Mouse (Mus musculus): ENCODE data around the gene Snx29. TPM values are rescaled to one million over a fixed set of nuclear protein-coding genes. Genes with fewer than 3 reads are reported as not detected.

Snx29 gene
- total and polyA plus RNA-seq, 2 experiments from 2014 or later: 8.2 to 18.7 TPM

DNA sequence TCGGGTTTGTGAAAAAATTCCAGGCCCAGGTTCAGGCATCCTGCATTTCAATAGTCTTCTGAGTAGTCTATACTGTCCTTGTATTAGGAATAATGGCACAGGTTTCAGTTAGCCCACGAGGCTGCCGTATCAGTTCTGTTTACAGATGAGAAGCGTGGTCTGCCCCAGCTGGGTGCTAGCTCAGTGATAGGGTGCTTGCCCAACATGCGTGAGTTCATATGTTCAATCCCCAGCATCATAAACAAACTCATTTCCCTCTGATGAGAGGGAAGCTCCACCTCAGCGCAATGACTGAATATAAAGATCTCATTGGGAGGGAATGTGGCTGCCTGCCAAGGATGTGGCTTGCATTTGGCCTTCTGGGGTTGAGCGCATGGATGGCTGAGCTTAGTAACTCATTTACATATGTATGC lies 47.4 kb downstream of the Snx29 start:
- TF ChIP-seq CTCF (IDR thresholded peaks at IDR 0.05; ENCODE audit: low read depth): no peak
- peak; percentile 76 for DNase-seq (ENCODE audit: low spot score)
- no peak overlapping the region for H3K27ac ChIP-seq
- peak; percentile 49; the same call in 1 of the 2 replicates for ATAC-seq
- H3K4me2 ChIP-seq (ENCODE audit: low read depth, low read length): no peak overlapping the region
- H3K9ac ChIP-seq (replicated peaks; ENCODE audit: low read length): no peak overlapping the region
- H3K4me3 ChIP-seq (ENCODE audit: low read length): no peak overlapping the region
- H3K4me1 ChIP-seq (ENCODE audit: insufficient read depth, low read length): 0 out of 2 replicates have a peak, but pooled peaks cover 14% of the 10 kb centered on the region
- H3K36me3 ChIP-seq (ENCODE audit: insufficient read depth, low read length): no peaks in the 10 kb centered on the region
- 31% methylated on average over 7 of the region's 7 CpGs for WGBS
- no peaks in the 10 kb centered on the region for H3K9me3 ChIP-seq (ENCODE audit: low read length)
- no peaks in the 10 kb centered on the region for H3K27me3 ChIP-seq (ENCODE audit: insufficient read depth, low read length)

DNA sequence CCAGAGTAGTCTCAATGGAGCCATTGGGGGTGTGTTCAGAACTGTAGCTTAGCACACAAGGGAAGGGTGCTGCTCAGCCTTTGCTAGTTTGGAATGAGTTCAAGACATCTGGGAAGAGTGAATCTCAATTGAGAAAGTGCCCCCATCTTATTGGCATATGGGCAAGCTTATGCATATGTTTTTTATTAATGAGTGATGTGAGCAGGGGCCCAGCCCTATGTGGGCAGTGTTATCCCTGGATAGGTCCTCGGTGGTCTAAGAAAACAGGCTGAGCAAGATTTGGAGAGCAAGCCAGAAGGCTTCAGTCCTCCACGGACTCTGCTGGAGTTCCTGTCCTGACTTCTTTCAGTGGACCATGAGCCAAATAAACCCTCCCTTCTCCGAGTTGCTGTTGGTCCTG lies 56.6 kb downstream of the Snx29 start:
- ATAC-seq (no peak), DNase-seq (ENCODE audit: low spot score) (no peak)
- no peaks in the 10 kb centered on the region for H3K4me1 ChIP-seq (ENCODE audit: insufficient read depth, low read length)
- H3K4me2 ChIP-seq (ENCODE audit: low read depth, low read length): no peak overlapping the region
- 75% methylated on average over 3 of the region's 3 CpGs for WGBS
- TF ChIP-seq CTCF (IDR thresholded peaks at IDR 0.05; ENCODE audit: low read depth): no peak
- no peaks in the 10 kb centered on the region for H3K27me3 ChIP-seq (ENCODE audit: insufficient read depth, low read length)
- H3K9ac ChIP-seq (replicated peaks; ENCODE audit: low read length): no peak overlapping the region
- no peak overlapping the region for H3K4me3 ChIP-seq (ENCODE audit: low read length)
- no peaks in the 10 kb centered on the region for H3K36me3 ChIP-seq (ENCODE audit: insufficient read depth, low read length)
- H3K27ac ChIP-seq: no peak overlapping the region
- no peaks in the 10 kb centered on the region for H3K9me3 ChIP-seq (ENCODE audit: low read length)

DNA sequence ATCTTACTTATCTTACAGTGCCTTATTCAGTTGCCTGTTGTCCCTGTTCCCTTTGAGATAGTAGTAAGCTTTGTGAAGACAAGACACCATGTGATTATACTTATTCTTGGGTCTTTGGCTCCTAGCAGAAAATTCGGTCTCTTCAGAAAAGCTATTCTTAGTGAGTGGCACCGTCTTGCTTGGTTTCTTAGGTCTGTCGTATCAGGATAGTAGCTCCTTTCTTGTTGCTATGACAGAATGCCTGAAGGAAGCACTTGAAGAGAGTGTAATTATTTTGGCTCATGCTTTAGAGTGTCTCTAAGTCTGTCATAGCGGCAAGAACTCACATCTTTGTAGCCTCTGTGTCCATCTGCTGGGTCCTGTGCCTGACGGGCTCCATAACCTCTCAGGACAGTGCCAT lies 57.3 kb downstream of the Snx29 start:
- H3K9ac ChIP-seq (replicated peaks; ENCODE audit: low read length): no peak overlapping the region
- H3K4me1 ChIP-seq (ENCODE audit: insufficient read depth, low read length): no peaks in the 10 kb centered on the region
- DNase-seq (ENCODE audit: low spot score) (no peak), ATAC-seq (no peak)
- H3K27me3 ChIP-seq (ENCODE audit: insufficient read depth, low read length): no peaks in the 10 kb centered on the region
- no peaks in the 10 kb centered on the region for H3K9me3 ChIP-seq (ENCODE audit: low read length)
- H3K27ac ChIP-seq: no peak overlapping the region
- no peak overlapping the region for H3K4me2 ChIP-seq (ENCODE audit: low read depth, low read length)
- TF ChIP-seq CTCF (IDR thresholded peaks at IDR 0.05; ENCODE audit: low read depth): no peak
- H3K4me3 ChIP-seq (ENCODE audit: low read length): no peak overlapping the region
- H3K36me3 ChIP-seq (ENCODE audit: insufficient read depth, low read length): no peaks in the 10 kb centered on the region
- 83% methylated on average over 5 of the region's 5 CpGs for WGBS

DNA sequence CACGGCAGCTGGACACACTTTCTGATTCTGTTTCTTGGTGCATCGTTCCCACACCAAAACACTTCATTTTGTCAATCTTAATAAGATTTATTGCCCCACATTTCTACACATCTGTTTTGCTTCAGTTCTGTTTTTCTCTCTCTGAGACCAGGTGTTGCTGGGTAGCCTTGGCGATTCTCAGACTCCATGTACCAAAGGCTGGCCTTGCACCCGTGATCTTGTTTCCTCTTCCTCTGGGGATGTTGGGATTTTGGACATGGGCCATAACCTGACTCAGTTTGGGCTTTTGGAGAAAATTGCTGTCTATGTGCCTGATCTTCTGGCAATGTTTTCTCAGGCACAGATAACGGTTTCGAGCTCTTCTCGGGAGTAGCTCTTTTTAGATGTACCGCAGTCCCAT lies 58.2 kb downstream of the Snx29 start:
- Histone ChIP-seq H3K27ac (no peak overlapping the region), H3K27me3 (ENCODE audit: insufficient read depth, low read length) (no peaks in the 10 kb centered on the region), H3K9me3 (ENCODE audit: low read length) (no peaks in the 10 kb centered on the region), H3K36me3 (ENCODE audit: insufficient read depth, low read length) (no peaks in the 10 kb centered on the region), H3K9ac (replicated peaks; ENCODE audit: low read length) (no peak overlapping the region), H3K4me1 (ENCODE audit: insufficient read depth, low read length) (no peaks in the 10 kb centered on the region), H3K4me3 (ENCODE audit: low read length) (no peak overlapping the region), H3K4me2 (ENCODE audit: low read depth, low read length) (no peak overlapping the region)
- no peak for TF ChIP-seq CTCF (IDR thresholded peaks at IDR 0.05; ENCODE audit: low read depth)
- DNase-seq (ENCODE audit: low spot score) (no peak), ATAC-seq (no peak)
- 83% methylated on average over 8 of the region's 8 CpGs for WGBS

DNA sequence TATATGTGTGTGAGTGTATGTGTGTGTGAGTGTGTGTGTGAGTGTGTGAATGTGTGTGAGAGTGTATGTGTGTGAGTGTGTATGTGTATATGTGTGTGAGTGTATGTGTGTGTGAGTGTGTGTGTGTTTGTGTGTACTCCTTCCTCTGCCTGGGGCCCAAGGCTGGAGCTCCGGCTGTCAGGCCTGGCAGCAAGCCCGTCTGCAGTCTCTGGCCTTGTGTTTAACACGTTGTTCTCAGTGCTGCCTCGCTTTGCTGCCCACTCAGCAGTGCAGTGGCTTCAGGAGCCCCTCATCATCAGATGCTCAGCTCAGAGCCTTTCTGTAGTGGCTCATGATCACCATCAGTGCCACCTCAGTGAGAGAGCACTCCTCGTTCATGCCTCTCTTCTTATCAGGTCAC lies 61.7 kb downstream of the Snx29 start:
- no peaks in the 10 kb centered on the region for H3K36me3 ChIP-seq (ENCODE audit: insufficient read depth, low read length)
- no peaks in the 10 kb centered on the region for H3K4me1 ChIP-seq (ENCODE audit: insufficient read depth, low read length)
- H3K4me2 ChIP-seq (ENCODE audit: low read depth, low read length): no peak overlapping the region
- no peak for TF ChIP-seq CTCF (IDR thresholded peaks at IDR 0.05; ENCODE audit: low read depth)
- no peaks in the 10 kb centered on the region for H3K27me3 ChIP-seq (ENCODE audit: insufficient read depth, low read length)
- no peaks in the 10 kb centered on the region for H3K9me3 ChIP-seq (ENCODE audit: low read length)
- H3K27ac ChIP-seq: no peak overlapping the region
- ATAC-seq (peak; percentile 79), DNase-seq (ENCODE audit: low spot score) (peak; percentile 57)
- WGBS: 38% methylated on average over 5 of the region's 5 CpGs
- no peak overlapping the region for H3K9ac ChIP-seq (replicated peaks; ENCODE audit: low read length)
- H3K4me3 ChIP-seq (ENCODE audit: low read length): no peak overlapping the region

DNA sequence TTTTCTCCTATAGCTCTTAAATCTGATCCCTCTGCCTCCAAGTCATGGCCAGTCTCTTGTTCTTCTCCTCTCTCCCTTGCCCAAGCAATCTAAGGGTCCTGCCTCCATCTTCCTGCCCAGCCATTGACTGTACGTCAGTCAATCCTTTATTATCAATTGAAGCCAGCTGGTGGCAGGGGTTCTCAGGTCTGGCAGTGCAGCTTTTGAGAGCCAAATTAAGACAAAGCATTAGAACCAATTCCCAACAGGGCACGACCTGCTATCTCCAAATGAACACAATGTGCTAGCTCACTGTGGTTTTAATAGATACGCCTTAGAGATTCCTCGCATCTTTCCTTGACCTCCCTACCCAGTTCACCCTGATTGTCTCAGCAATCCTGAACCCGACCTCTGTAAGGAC lies 62.4 kb downstream of the Snx29 start:
- H3K36me3 ChIP-seq (ENCODE audit: insufficient read depth, low read length): no peaks in the 10 kb centered on the region

DNA sequence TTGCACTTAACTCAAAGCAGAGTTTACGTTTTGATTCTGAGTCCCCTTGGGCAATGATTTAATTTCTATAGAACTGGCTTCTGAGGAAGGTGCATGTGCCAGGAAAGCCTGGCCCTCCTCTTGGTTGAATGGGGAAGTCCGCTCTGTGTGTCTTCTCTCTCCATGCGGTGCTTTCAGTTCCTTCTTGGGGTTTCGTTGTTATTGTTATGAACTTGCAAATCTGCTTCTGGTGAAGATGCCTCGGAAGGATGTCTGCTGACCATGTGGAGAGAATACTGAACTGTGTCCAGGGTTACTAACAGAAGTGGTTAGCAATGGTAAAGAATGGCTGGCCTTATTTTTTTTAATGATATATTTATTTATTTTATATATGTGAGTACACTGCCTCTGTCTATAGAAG lies 63.1 kb downstream of the Snx29 start:
- DNase-seq (ENCODE audit: low spot score): no peak
- Histone ChIP-seq H3K4me3 (ENCODE audit: low read length) (no peak overlapping the region), H3K27me3 (ENCODE audit: insufficient read depth, low read length) (no peaks in the 10 kb centered on the region), H3K9ac (replicated peaks; ENCODE audit: low read length) (no peak overlapping the region), H3K4me1 (ENCODE audit: insufficient read depth, low read length) (no peaks in the 10 kb centered on the region), H3K9me3 (ENCODE audit: low read length) (no peaks in the 10 kb centered on the region), H3K36me3 (ENCODE audit: insufficient read depth, low read length) (no peaks in the 10 kb centered on the region), H3K4me2 (ENCODE audit: low read depth, low read length) (no peak overlapping the region), H3K27ac (no peak overlapping the region)
- no peak for TF ChIP-seq CTCF (IDR thresholded peaks at IDR 0.05; ENCODE audit: low read depth)
- WGBS: 77% methylated on average over 5 of the region's 5 CpGs
- no peak for ATAC-seq

More for the DNA sequence above, 62.4 kb downstream of the Snx29 start:
- ATAC-seq (no peak), DNase-seq (ENCODE audit: low spot score) (no peak)
- 73% methylated on average over 5 of the region's 5 CpGs for whole genome bisulfite sequencing
- no peak overlapping the region for H3K27ac ChIP-seq
- no peaks in the 10 kb centered on the region for H3K27me3 ChIP-seq (ENCODE audit: insufficient read depth, low read length)
- no peak overlapping the region for H3K9ac ChIP-seq (replicated peaks; ENCODE audit: low read length)
- no peak overlapping the region for H3K4me2 ChIP-seq (ENCODE audit: low read depth, low read length)
- no peak overlapping the region for H3K4me3 ChIP-seq (ENCODE audit: low read length)
- H3K9me3 ChIP-seq (ENCODE audit: low read length): no peaks in the 10 kb centered on the region
- TF ChIP-seq CTCF (IDR thresholded peaks at IDR 0.05; ENCODE audit: low read depth): no peak
- H3K4me1 ChIP-seq (ENCODE audit: insufficient read depth, low read length): no peaks in the 10 kb centered on the region
